In genomic region chr2:168117147-168117546, GRCm38 (mm10) we compare ENCODE assay signal across 8 mouse cellular contexts. TPM values are rescaled to one million over a fixed set of nuclear protein-coding genes. Genes with fewer than 3 reads are reported as not detected.
DNase-seq lines count a peak whose midpoint lies in the region; ATAC-seq and TF ChIP-seq lines count a peak whose summit lies in the region.

No protein-coding gene starts in this region.

- peak; percentile 45 for ATAC-seq in lung, postnatal 0 days

- H3K9ac ChIP-seq in lung, postnatal 0 days (replicated peaks; ENCODE audit: low read depth): no peak overlapping the region

- H3K9me3 ChIP-seq in embryonic facial prominence, embryonic 10.5 days: no peaks in the 10 kb centered on the region
- no peaks in the 10 kb centered on the region for H3K9me3 ChIP-seq in lung, postnatal 0 days (ENCODE audit: low read length)

- WGBS in embryonic facial prominence, embryonic 10.5 days: under 1% methylated on average over 37 of the region's 37 CpGs
- WGBS in lung, postnatal 0 days: under 1% methylated on average over 35 of the region's 37 CpGs

- intact Hi-C loops in heart, postnatal 10 days (cut with DNase I): no loop called here

- peak overlapping the region; percentile 82 for H3K27ac ChIP-seq in embryonic facial prominence, embryonic 10.5 days (replicated peaks)
- no peak overlapping the region for H3K27ac ChIP-seq in lung, postnatal 0 days (ENCODE audit: low read length)

- H3K36me3 ChIP-seq in embryonic facial prominence, embryonic 10.5 days (replicated peaks): no peaks in the 10 kb centered on the region
- no peaks in the 10 kb centered on the region for H3K36me3 ChIP-seq in lung, postnatal 0 days (ENCODE audit: insufficient read depth, low read length)

- TF ChIP-seq CTCF in lung, postnatal 0 days (IDR thresholded peaks at IDR 0.05): peak; percentile 78

- H3K4me3 ChIP-seq in embryonic facial prominence, embryonic 10.5 days: peak overlapping the region; percentile 61
- peak overlapping the region; percentile 25; the same call in 1 of the 2 replicates for H3K4me3 ChIP-seq in lung, postnatal 0 days (ENCODE audit: low read depth, low read length)

- peak; percentile 78 for DNase-seq in CD4-positive, CD25-positive, alpha-beta regulatory T cell, adult 2 months (ENCODE audit: low read depth, low spot score)
- DNase-seq in adrenal gland, adult 2 months: peak; percentile 76
- peak; percentile 87 for DNase-seq in embryonic facial prominence, embryonic 10.5 days (ENCODE audit: low spot score)
- DNase-seq in heart, postnatal 10 days: peak; percentile 64 to 72
- DNase-seq in kidney, postnatal 4 days: peak; percentile 77 to 86
- DNase-seq in lung, postnatal 0 days (ENCODE audit: low spot score): peak; percentile 63
- DNase-seq in retina, postnatal 1 day: peak; percentile 75
- peak; percentile 44 to 48 for DNase-seq in urinary bladder, postnatal 36 days (ENCODE audit: low spot score in 2 of 2)

- peaks cover 31% of the 10 kb centered on the region for H3K27me3 ChIP-seq in embryonic facial prominence, embryonic 10.5 days (replicated peaks; ENCODE audit: low read depth, poor library complexity, severe bottlenecking)
- no peaks in the 10 kb centered on the region for H3K27me3 ChIP-seq in lung, postnatal 0 days (replicated peaks; ENCODE audit: insufficient read depth, low read length)

- TF ChIP-seq EP300 in lung, postnatal 0 days (IDR thresholded peaks at IDR 0.05): no peak

- peaks cover 38% of the 10 kb centered on the region for H3K4me1 ChIP-seq in embryonic facial prominence, embryonic 10.5 days
- H3K4me1 ChIP-seq in lung, postnatal 0 days (ENCODE audit: insufficient read depth, low read depth, low read length): no peaks in the 10 kb centered on the region

- H3K4me2 ChIP-seq in lung, postnatal 0 days (replicated peaks; ENCODE audit: low read depth, low read length): peak overlapping the region; percentile 54

RNA-seq across cellular contexts. Expression of gene Pard6b, which starts 36.3 kb away (rescaled TPM):
- total RNA-seq in adrenal gland, adult 2 months (2021): 1 to 10 TPM in 1 of 2 experiments, under 1 TPM in 1; 0.92 to 1.9 TPM
- polyA plus RNA-seq in adrenal gland, adult 2 months (2012; rRNA removed): 1.3 and 2.1 TPM in 2 replicates
- 7.3 and 7.4 TPM in 2 replicates for polyA plus RNA-seq in embryonic facial prominence, embryonic 10.5 days (2016; fragmentation: Nextera tagmentation; extraction: Ambion mirVana)
- 1 to 10 TPM; 3.4 to 4.9 TPM for total RNA-seq in heart, postnatal 10 days (2021)
- polyA plus RNA-seq in lung, postnatal 0 days (2015; fragmentation: Nextera tagmentation; extraction: Ambion mirVana): 47.2 and 50.5 TPM in 2 replicates
